Mouse (Mus musculus) MEL (cell line): Measurements from ENCODE around the gene Tnfrsf1a. TPM values are rescaled to one million over a fixed set of nuclear protein-coding genes. Genes with fewer than 3 reads are reported as not detected.
A peak's percentile ranks its signal among the peaks of the same experiment; 100 is the strongest.

Source experiments
- DNase-seq: peaks from one replicate; pipeline ENCODE4 v3.0.0; 2011; ENCODE audit warnings: low read depth, low spot score
- H3K27ac ChIP-seq: 2 replicates; pipeline ENCODE4 v1.5.1; 2012; ENCODE audit warnings: low read depth, mild to moderate bottlenecking, control low read depth, low read length, moderate library complexity; ENCODE audit not compliant: control insufficient read depth
- H3K27me3 ChIP-seq, 2 experiments: fragments of 150-350 bp in 1 of 2; sonication (generic) in 1 of 2; 2 replicates each; pipeline ENCODE4 v1.6.1; 2012; ENCODE audit warnings: low read length in 2 of 2, mild to moderate bottlenecking in 2 of 2, improper control_type of control experiment in 1 of 2, moderate library complexity in 1 of 2; ENCODE audit not compliant: insufficient read depth in 2 of 2, control insufficient read depth in 1 of 2
- H3K36me3 ChIP-seq, 2 experiments: 2 replicates each; pipeline ENCODE4 v1.6.1; 2012 to 2014; ENCODE audit warnings: low read length in 2 of 2, improper control_type of control experiment in 1 of 2, inconsistent platforms in 1 of 2, mild to moderate bottlenecking in 1 of 2; ENCODE audit not compliant: insufficient read depth in 2 of 2, control insufficient read depth in 1 of 2
- H3K4me1 ChIP-seq, 2 experiments: fragments of 150-350 bp in 1 of 2; sonication (generic) in 1 of 2; 2 replicates each; pipeline ENCODE4 v1.6.1; 2012; ENCODE audit warnings: low read length in 2 of 2, improper control_type of control experiment in 1 of 2, mild to moderate bottlenecking in 1 of 2; ENCODE audit not compliant: insufficient read depth in 2 of 2, control insufficient read depth in 1 of 2
- H3K4me3 ChIP-seq, 2 experiments: fragments of 150-350 bp in 1 of 2; sonication (generic) in 1 of 2; 2 replicates each; pipeline ENCODE4 v1.5.1; 2012; ENCODE audit warnings: low read depth in 2 of 2, low read length in 2 of 2, mild to moderate bottlenecking in 2 of 2, moderate library complexity in 2 of 2, control low read depth in 1 of 2, improper control_type of control experiment in 1 of 2; ENCODE audit not compliant: control insufficient read depth in 1 of 2, insufficient read depth in 1 of 2
- H3K79me2 ChIP-seq: 2 replicates; pipeline ENCODE4 v1.6.1; 2012; ENCODE audit warnings: mild to moderate bottlenecking, low read length, moderate library complexity; ENCODE audit not compliant: control insufficient read depth, poor library complexity, insufficient read depth
- H3K9ac ChIP-seq: 2 replicates; pipeline ENCODE4 v1.6.1; 2012; ENCODE audit warnings: low read depth, mild to moderate bottlenecking, control low read depth, low read length, moderate library complexity; ENCODE audit not compliant: control insufficient read depth, poor library complexity, severe bottlenecking
- H3K9me3 ChIP-seq: fragments of 150-350 bp; sonication (generic); replicated peaks from 2 replicates; pipeline ENCODE4 v1.6.1; 2012; ENCODE audit warnings: mild to moderate bottlenecking, low read length, improper control_type of control experiment, moderate library complexity; ENCODE audit not compliant: insufficient read depth
- BHLHE40 ChIP-seq: IDR thresholded peaks from 2 replicates; pipeline ENCODE4 v1.6.1; 2012; ENCODE audit warnings: low read depth, mild to moderate bottlenecking, inconsistent platforms, low read length, improper control_type of control experiment, borderline replicate concordance
- CHD2 ChIP-seq: IDR thresholded peaks from 2 replicates; pipeline ENCODE4 v1.6.1; 2011; ENCODE audit warnings: low read length, improper control_type of control experiment
- E2F4 ChIP-seq: IDR thresholded peaks from 2 replicates; pipeline ENCODE4 v1.6.1; 2011; ENCODE audit warnings: low read depth, low read length, improper control_type of control experiment, borderline replicate concordance
- ELF1 ChIP-seq: IDR thresholded peaks from 2 replicates; pipeline ENCODE4 v1.6.1; 2014; ENCODE audit warnings: low read depth, mild to moderate bottlenecking, inconsistent platforms, low read length, improper control_type of control experiment, moderate library complexity
- ETS1 ChIP-seq: IDR thresholded peaks from 2 replicates; pipeline ENCODE4 v1.6.1; 2012; ENCODE audit warnings: low read depth, mild to moderate bottlenecking, inconsistent platforms, low read length, improper control_type of control experiment, moderate library complexity
- GABPA ChIP-seq: IDR thresholded peaks from 2 replicates; pipeline ENCODE4 v1.6.1; 2012; ENCODE audit warnings: low read depth, mild to moderate bottlenecking, inconsistent platforms, low read length, improper control_type of control experiment, moderate library complexity
- HCFC1 ChIP-seq: IDR thresholded peaks from 2 replicates; pipeline ENCODE4 v1.6.1; 2012; ENCODE audit warnings: low read depth, mild to moderate bottlenecking, inconsistent platforms, low read length, improper control_type of control experiment, moderate library complexity
- JUND ChIP-seq: IDR thresholded peaks from 2 replicates; pipeline ENCODE4 v1.6.1; 2011; ENCODE audit warnings: low read depth, mild to moderate bottlenecking, improper control_type of control experiment, low read length
- MAFK ChIP-seq: IDR thresholded peaks from 2 replicates; pipeline ENCODE4 v1.6.1; 2011; ENCODE audit warnings: low read depth, mild to moderate bottlenecking, low read length, improper control_type of control experiment, borderline replicate concordance
- MAX ChIP-seq: IDR thresholded peaks from 2 replicates; pipeline ENCODE4 v1.6.1; 2011; ENCODE audit warnings: low read length, improper control_type of control experiment
- MEF2A ChIP-seq: IDR thresholded peaks from 2 replicates; pipeline ENCODE4 v1.6.1; 2014; ENCODE audit warnings: low read depth, mild to moderate bottlenecking, inconsistent platforms, low read length, improper control_type of control experiment; ENCODE audit not compliant: poor library complexity, insufficient replicate concordance, severe bottlenecking; ENCODE audit errors: extremely low read depth
- MXI1 ChIP-seq: IDR thresholded peaks from 2 replicates; pipeline ENCODE4 v1.6.1; 2011; ENCODE audit warnings: mild to moderate bottlenecking, low read depth, low read length, improper control_type of control experiment
- NELFE ChIP-seq: IDR thresholded peaks from 2 replicates; pipeline ENCODE4 v1.6.1; 2011; ENCODE audit warnings: low read depth, low read length, improper control_type of control experiment
- NRF1 ChIP-seq: IDR thresholded peaks from 2 replicates; pipeline ENCODE4 v1.6.1; 2014; ENCODE audit warnings: low read depth, mild to moderate bottlenecking, inconsistent platforms, low read length, improper control_type of control experiment, moderate library complexity; ENCODE audit not compliant: poor library complexity, insufficient read depth, severe bottlenecking
- POLR2A ChIP-seq, 2 experiments: IDR thresholded peaks; 2 replicates each; pipeline ENCODE4 v1.6.1; 2011 to 2012; ENCODE audit warnings: low read length in 2 of 2, mild to moderate bottlenecking in 2 of 2, control low read depth in 1 of 2, improper control_type of control experiment in 1 of 2, low read depth in 1 of 2, moderate library complexity in 1 of 2; ENCODE audit not compliant: control insufficient read depth in 1 of 2, insufficient read depth in 1 of 2, poor library complexity in 1 of 2
- POLR2AphosphoS2 ChIP-seq: IDR thresholded peaks from 2 replicates; pipeline ENCODE4 v1.6.1; 2011; ENCODE audit warnings: low read length, improper control_type of control experiment
- SIN3A ChIP-seq: IDR thresholded peaks from 2 replicates; pipeline ENCODE4 v1.6.1; 2012; ENCODE audit warnings: low read length, improper control_type of control experiment, inconsistent platforms
- TCF12 ChIP-seq: IDR thresholded peaks from 2 replicates; pipeline ENCODE4 v1.6.1; 2014; ENCODE audit warnings: low read depth, mild to moderate bottlenecking, inconsistent platforms, low read length, improper control_type of control experiment, moderate library complexity
- USF1 ChIP-seq: IDR thresholded peaks from 2 replicates; pipeline ENCODE4 v1.6.1; 2014; ENCODE audit warnings: low read depth, mild to moderate bottlenecking, inconsistent platforms, low read length, improper control_type of control experiment, moderate library complexity
- USF2 ChIP-seq, 2 experiments: IDR thresholded peaks; 2 replicates each; pipeline ENCODE4 v1.6.1; 2011 to 2012; ENCODE audit warnings: improper control_type of control experiment in 2 of 2, low read length in 2 of 2, borderline replicate concordance in 1 of 2, inconsistent platforms in 1 of 2, low read depth in 1 of 2, mild to moderate bottlenecking in 1 of 2; ENCODE audit not compliant: insufficient read depth in 1 of 2
- ZC3H11A ChIP-seq: IDR thresholded peaks from 2 replicates; pipeline ENCODE4 v1.6.1; 2012; ENCODE audit warnings: low read depth, mild to moderate bottlenecking, inconsistent platforms, low read length, improper control_type of control experiment
- ZMIZ1 ChIP-seq: IDR thresholded peaks from 2 replicates; pipeline ENCODE4 v1.6.1; 2012; ENCODE audit warnings: low read depth, mild to moderate bottlenecking, inconsistent platforms, low read length, improper control_type of control experiment, moderate library complexity
- polyA plus RNA-seq, 2 experiments: library from polyadenylated mRNA; stranded (reverse) in 1 of 2; unstranded in 1 of 2; fragments of >175 nt in 1 of 2; fragments of >200 nt in 1 of 2; gene quantifications; 2 replicates each; pipeline versions ENCODE4 v1.2.1 to v1.2.4; 2012; ENCODE audit warnings: low replicate concordance in 2 of 2, low read depth in 1 of 2; ENCODE audit not compliant: insufficient read length in 2 of 2, insufficient read depth in 1 of 2, missing spikeins in 1 of 2
- total RNA-seq: library from RNA; depleted of rRNA; stranded (reverse); fragments of 300-350 nt; gene quantifications from 2 replicates; pipeline ENCODE4 v1.2.3, GENCODE M21; 2012

Gene Tnfrsf1a
- total and polyA plus RNA-seq, 3 experiments, result 22.0 to 43.4 TPM; not detected in 1

GRCm38 (mm10) chr6:125345625-125346024 lies 3.5 kb upstream of the Tnfrsf1a start:
- Histone ChIP-seq H3K36me3 (peaks cover 0 to 8% of the 10 kb centered on the region in 2 experiments; a peak in 2 of 4 replicates), H3K9me3 (no peaks in the 10 kb centered on the region), H3K27me3 (peaks cover 0 to 2% of the 10 kb centered on the region in 2 experiments; a peak in 2 of 4 replicates), H3K4me1 (peaks cover 7 to 19% of the 10 kb centered on the region in 2 experiments), H3K4me3 (no peak overlapping the region), H3K27ac (no peak overlapping the region), H3K9ac (no peak overlapping the region), H3K79me2 (peaks cover 10% of the 10 kb centered on the region)
- no peak for TF ChIP-seq SIN3A
- no peak for TF ChIP-seq MEF2A
- TF ChIP-seq HCFC1, result peak; percentile 50; the same call in 1 of the 2 replicates
- TF ChIP-seq CHD2, result no peak
- no peak for TF ChIP-seq ZC3H11A
- no peak for TF ChIP-seq MAFK
- no peak for TF ChIP-seq POLR2AphosphoS2
- TF ChIP-seq NELFE, result no peak
- TF ChIP-seq MXI1, result no peak
- peak; percentile 92 for TF ChIP-seq USF1
- TF ChIP-seq ZMIZ1, result no peak
- peak; percentile 39; the same call in 1 of the 2 replicates for TF ChIP-seq ELF1
- peak; percentile 52; the same call in 1 of the 2 replicates for TF ChIP-seq BHLHE40
- TF ChIP-seq NRF1, result no peak
- no peak for TF ChIP-seq GABPA
- no peak for TF ChIP-seq JUND
- peak; percentile 30 to 71; a peak in 2 of 4 replicates for TF ChIP-seq USF2 (IDR thresholded peaks at IDR 0.05; ENCODE audit: borderline replicate concordance in 1 of 2, insufficient read depth in 1 of 2, low read depth in 1 of 2, low read length in 2 of 2)
- TF ChIP-seq POLR2A (IDR thresholded peaks at IDR 0.05; ENCODE audit: control insufficient read depth in 1 of 2, insufficient read depth in 1 of 2, low read depth in 1 of 2, low read length in 2 of 2, poor library complexity in 1 of 2), result 0 out of 4 replicates have a peak, but pooled peaks of 1 of the 2 experiments have one; percentile 31
- TF ChIP-seq MAX, result peak; percentile 62; the same call in 1 of the 2 replicates
- TF ChIP-seq E2F4, result no peak
- 0 out of 2 replicates have a peak, but pooled peaks have one; percentile 7 for TF ChIP-seq ETS1
- TF ChIP-seq TCF12, result 0 out of 2 replicates have a peak, but pooled peaks have one; percentile 1
- DNase-seq, result peak; percentile 60
